Mouse (Mus musculus): ENCODE measurements around the gene Ap3m1. TPM values are rescaled to one million over a fixed set of nuclear protein-coding genes. Genes with fewer than 3 reads are reported as not detected.

The Ap3m1 gene
- polyA plus RNA-seq, 1 experiment from 2014 or later = 46.8 TPM

DNA sequence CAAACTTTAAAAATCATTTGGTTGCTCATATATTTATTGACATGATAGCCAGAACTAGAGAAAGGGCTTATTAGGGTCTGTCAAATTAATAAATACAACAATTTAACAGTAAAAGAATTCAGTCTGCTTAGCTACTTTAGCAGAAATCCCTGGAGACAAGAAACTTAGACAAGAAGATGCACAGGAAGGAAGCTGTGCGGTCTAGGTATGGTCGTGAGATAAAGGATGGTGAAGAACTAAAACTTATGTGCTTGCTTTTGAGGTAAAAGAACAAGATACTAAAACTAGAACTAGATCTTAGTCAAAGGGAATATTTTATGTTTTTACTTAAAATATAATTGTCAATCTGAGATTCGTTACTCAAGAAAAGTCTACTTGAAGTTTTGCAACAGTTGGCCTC is 17.5 kb downstream of the Ap3m1 start:
- no peak for ATAC-seq (ENCODE audit: low FRiP score, low TSS enrichment)

GRCm38 (mm10) chr14:21034271-21034670 is 18.0 kb downstream of the Ap3m1 start:
- WGBS = 84% methylated on average over 4 of the region's 4 CpGs
- Histone ChIP-seq H3K4me2 (replicated peaks; ENCODE audit: low read depth) (no peak overlapping the region), H3K27ac (replicated peaks) (no peak overlapping the region), H3K9me3 (ENCODE audit: control insufficient read depth, low read length) (no peaks in the 10 kb centered on the region), H3K4me1 (replicated peaks; ENCODE audit: control insufficient read depth, insufficient read depth) (no peaks in the 10 kb centered on the region), H3K4me3 (ENCODE audit: low read depth, low read length) (no peak overlapping the region), H3K9ac (ENCODE audit: low read length) (no peak overlapping the region), H3K27me3 (ENCODE audit: control insufficient read depth, insufficient read depth, low read length) (no peaks in the 10 kb centered on the region), H3K36me3 (ENCODE audit: control insufficient read depth, insufficient read depth, low read length) (peaks cover 11% of the 10 kb centered on the region)
- TF ChIP-seq CTCF (IDR thresholded peaks at IDR 0.05; ENCODE audit: low read depth) (no peak), EP300 (optimal IDR thresholded peaks at IDR 0.05) (no peak)
- no peak for ATAC-seq (ENCODE audit: low FRiP score, low TSS enrichment)
- DNase-seq (ENCODE audit: low spot score) = no peak

More for the DNA sequence above, 17.5 kb downstream of the Ap3m1 start:
- DNase-seq (ENCODE audit: low spot score) = no peak
- no peak overlapping the region for H3K4me3 ChIP-seq (ENCODE audit: low read depth, low read length)
- no peak overlapping the region for H3K9ac ChIP-seq (ENCODE audit: low read length)
- H3K27ac ChIP-seq (replicated peaks) = no peak overlapping the region
- no peaks in the 10 kb centered on the region for H3K27me3 ChIP-seq (ENCODE audit: control insufficient read depth, insufficient read depth, low read length)
- H3K4me1 ChIP-seq (replicated peaks; ENCODE audit: control insufficient read depth, insufficient read depth) = no peaks in the 10 kb centered on the region
- no peak for TF ChIP-seq CTCF (IDR thresholded peaks at IDR 0.05; ENCODE audit: low read depth)
- TF ChIP-seq EP300 (optimal IDR thresholded peaks at IDR 0.05) = no peak
- H3K36me3 ChIP-seq (ENCODE audit: control insufficient read depth, insufficient read depth, low read length) = peaks cover 9% of the 10 kb centered on the region
- H3K9me3 ChIP-seq (ENCODE audit: control insufficient read depth, low read length) = no peaks in the 10 kb centered on the region
- 95% methylated on average over 3 of the region's 3 CpGs for WGBS
- H3K4me2 ChIP-seq (replicated peaks; ENCODE audit: low read depth) = no peak overlapping the region

DNA sequence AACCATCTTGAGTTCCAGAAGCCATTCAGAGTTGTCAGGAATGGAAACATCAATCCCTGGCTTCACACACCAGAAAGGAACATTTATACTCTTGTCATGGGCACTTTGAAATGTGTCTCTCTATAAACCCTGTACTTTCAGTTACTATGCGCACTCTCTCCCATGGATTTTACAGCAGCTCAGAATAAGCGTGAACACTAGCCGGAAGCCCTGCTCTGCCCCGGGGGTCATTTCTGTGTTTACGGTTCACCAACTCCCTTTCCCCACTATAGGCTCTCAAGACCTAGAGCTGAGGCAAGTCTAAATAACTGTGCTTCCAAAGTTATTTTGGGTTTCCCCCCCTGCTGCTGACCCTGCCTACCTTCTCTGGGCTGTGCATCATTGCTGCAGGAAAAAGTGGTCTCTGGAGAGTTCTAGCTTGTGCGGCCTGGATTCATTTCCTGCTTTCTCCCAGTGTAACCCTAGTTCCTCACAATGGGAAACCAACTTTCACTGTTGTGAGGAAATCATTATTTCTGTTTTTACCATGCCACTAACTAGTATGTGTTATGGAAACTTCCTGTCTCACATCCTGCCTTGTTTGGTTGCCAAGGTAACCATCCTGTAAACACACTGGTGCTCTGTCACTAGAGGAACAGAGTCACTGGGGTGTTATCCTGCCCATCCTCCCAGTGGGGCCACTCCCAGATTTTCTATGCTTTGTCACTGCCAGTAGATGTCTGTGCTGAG is 20.4 kb downstream of the Ap3m1 start:
- Histone ChIP-seq H3K9ac (ENCODE audit: low read length) (no peak overlapping the region), H3K27ac (replicated peaks) (peak overlapping the region; percentile 53; the same call in 1 of the 2 replicates), H3K4me3 (ENCODE audit: low read depth, low read length) (no peak overlapping the region), H3K4me1 (replicated peaks; ENCODE audit: control insufficient read depth, insufficient read depth) (no peaks in the 10 kb centered on the region), H3K4me2 (replicated peaks; ENCODE audit: low read depth) (no peak overlapping the region), H3K36me3 (ENCODE audit: control insufficient read depth, insufficient read depth, low read length) (peaks cover 19% of the 10 kb centered on the region), H3K9me3 (ENCODE audit: control insufficient read depth, low read length) (no peaks in the 10 kb centered on the region), H3K27me3 (ENCODE audit: control insufficient read depth, insufficient read depth, low read length) (no peaks in the 10 kb centered on the region)
- WGBS = 63% methylated on average over 6 of the region's 6 CpGs
- DNase-seq (ENCODE audit: low spot score) = peak; percentile 30
- peak; percentile 80 for ATAC-seq (ENCODE audit: low FRiP score, low TSS enrichment)
- no peak for TF ChIP-seq EP300 (optimal IDR thresholded peaks at IDR 0.05)
- TF ChIP-seq CTCF (IDR thresholded peaks at IDR 0.05; ENCODE audit: low read depth) = no peak

GRCm38 (mm10) chr14:21029025-21029659 is 23.2 kb downstream of the Ap3m1 start:
- no peak overlapping the region for H3K4me2 ChIP-seq (replicated peaks; ENCODE audit: low read depth)
- H3K9me3 ChIP-seq (ENCODE audit: control insufficient read depth, low read length) = no peaks in the 10 kb centered on the region
- H3K27ac ChIP-seq (replicated peaks) = no peak overlapping the region
- 87% methylated on average over 11 of the region's 11 CpGs for WGBS
- no peaks in the 10 kb centered on the region for H3K27me3 ChIP-seq (ENCODE audit: control insufficient read depth, insufficient read depth, low read length)
- H3K4me3 ChIP-seq (ENCODE audit: low read depth, low read length) = no peak overlapping the region
- DNase-seq (ENCODE audit: low spot score) (no peak), ATAC-seq (ENCODE audit: low FRiP score, low TSS enrichment) (no peak)
- peaks cover 27% of the 10 kb centered on the region for H3K36me3 ChIP-seq (ENCODE audit: control insufficient read depth, insufficient read depth, low read length)
- no peaks in the 10 kb centered on the region for H3K4me1 ChIP-seq (replicated peaks; ENCODE audit: control insufficient read depth, insufficient read depth)
- TF ChIP-seq EP300 (optimal IDR thresholded peaks at IDR 0.05) (no peak), CTCF (IDR thresholded peaks at IDR 0.05; ENCODE audit: low read depth) (no peak)
- no peak overlapping the region for H3K9ac ChIP-seq (ENCODE audit: low read length)

DNA sequence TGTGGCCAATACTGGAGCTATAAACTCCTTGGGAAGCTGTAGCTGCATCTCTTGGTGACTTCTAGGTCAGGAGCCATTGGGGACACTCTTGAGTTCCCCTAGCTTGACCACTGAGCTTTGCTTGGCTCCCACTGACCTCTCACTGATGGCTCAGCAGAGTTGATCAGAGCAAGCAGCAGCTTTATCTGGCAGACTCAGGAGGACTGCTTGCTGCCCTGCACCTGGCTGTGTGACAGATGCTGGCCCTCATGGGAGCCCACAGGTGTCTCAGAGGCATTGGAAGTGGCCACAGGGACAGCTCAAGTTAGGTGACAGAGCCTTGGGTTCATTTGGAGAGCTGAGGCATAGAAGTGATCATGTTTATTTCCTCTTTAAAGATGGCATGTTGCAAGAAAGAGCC is 24.8 kb downstream of the Ap3m1 start:
- Histone ChIP-seq H3K27ac (replicated peaks) (no peak overlapping the region), H3K4me2 (replicated peaks; ENCODE audit: low read depth) (no peak overlapping the region), H3K36me3 (ENCODE audit: control insufficient read depth, insufficient read depth, low read length) (peaks cover 30% of the 10 kb centered on the region)

GRCm38 (mm10) chr14:21020435-21020834 is 31.9 kb downstream of the Ap3m1 start:
- Histone ChIP-seq H3K4me1 (replicated peaks; ENCODE audit: control insufficient read depth, insufficient read depth) (no peaks in the 10 kb centered on the region), H3K9ac (ENCODE audit: low read length) (no peak overlapping the region), H3K9me3 (ENCODE audit: control insufficient read depth, low read length) (no peaks in the 10 kb centered on the region), H3K4me2 (replicated peaks; ENCODE audit: low read depth) (no peak overlapping the region), H3K27me3 (ENCODE audit: control insufficient read depth, insufficient read depth, low read length) (no peaks in the 10 kb centered on the region), H3K36me3 (ENCODE audit: control insufficient read depth, insufficient read depth, low read length) (peaks cover 39% of the 10 kb centered on the region), H3K4me3 (ENCODE audit: low read depth, low read length) (no peak overlapping the region), H3K27ac (replicated peaks) (no peak overlapping the region)
- no peak for DNase-seq (ENCODE audit: low spot score)
- no peak for ATAC-seq (ENCODE audit: low FRiP score, low TSS enrichment)
- WGBS = 92% methylated on average over 8 of the region's 8 CpGs
- TF ChIP-seq CTCF (IDR thresholded peaks at IDR 0.05; ENCODE audit: low read depth) (no peak), EP300 (optimal IDR thresholded peaks at IDR 0.05) (no peak)

More for the DNA sequence above, 24.8 kb downstream of the Ap3m1 start:
- TF ChIP-seq EP300 (optimal IDR thresholded peaks at IDR 0.05) (no peak), CTCF (IDR thresholded peaks at IDR 0.05; ENCODE audit: low read depth) (no peak)
- Histone ChIP-seq H3K27me3 (ENCODE audit: control insufficient read depth, insufficient read depth, low read length) (no peaks in the 10 kb centered on the region), H3K4me3 (ENCODE audit: low read depth, low read length) (no peak overlapping the region), H3K9me3 (ENCODE audit: control insufficient read depth, low read length) (no peaks in the 10 kb centered on the region), H3K4me1 (replicated peaks; ENCODE audit: control insufficient read depth, insufficient read depth) (no peaks in the 10 kb centered on the region), H3K9ac (ENCODE audit: low read length) (no peak overlapping the region)
- DNase-seq (ENCODE audit: low spot score) (no peak), ATAC-seq (ENCODE audit: low FRiP score, low TSS enrichment) (no peak)

Measured in stomach, postnatal 0 days (tissue).